Comparison of ENCODE assay signal across 9 mouse cellular contexts in genomic region chr9:117250831-117251165, GRCm38 (mm10).
DNase-seq lines count a peak whose midpoint lies in the region; ATAC-seq lines count a peak whose summit lies in the region.
"Had no signal": no experiment of that assay in that cellular context is flagged by ENCODE, and none has a peak within 500 bp of the region (broad histone marks: within the 10 kb centered on the region; RNA-seq: fewer than 3 reads in every experiment).

No protein-coding gene starts in this region.

- no peak for ATAC-seq in kidney, embryonic 16.5 days (ENCODE audit: low FRiP score, low TSS enrichment)
- no peak for ATAC-seq in neural tube, embryonic 12.5 days (ENCODE audit: low FRiP score, low read depth)

- DNase-seq in kidney, adult 8-10 months = no peak
- DNase-seq in forebrain, embryonic 10.5 days (ENCODE audit: extremely low spot score, low spot score) = no peak
- DNase-seq in limb, embryonic 10.5 days (ENCODE audit: low spot score) = no peak
- DNase-seq in adipocyte (ENCODE audit: low spot score) = no peak
- no peak for DNase-seq in adrenal gland, postnatal 4 days (ENCODE audit: low spot score in 2 of 2)
- no peak for DNase-seq in cerebellum, postnatal 36 days
- DNase-seq: cerebellum, adult 8-10 months had no signal

- H3K27ac ChIP-seq in kidney, embryonic 16.5 days (ENCODE audit: low read length) = peak overlapping the region; percentile 89
- H3K27ac ChIP-seq in forebrain, embryonic 10.5 days = peak overlapping the region; percentile 83
- H3K27ac ChIP-seq in limb, embryonic 10.5 days = peak overlapping the region; percentile 91
- H3K27ac ChIP-seq in neural tube, embryonic 12.5 days = 0 out of 2 replicates have a peak overlapping the region, but pooled peaks have one; percentile 6

- 12% methylated on average over 2 of the region's 2 CpGs for WGBS in kidney, embryonic 16.5 days
- 10% methylated on average over 2 of the region's 2 CpGs for WGBS in forebrain, embryonic 10.5 days
- 2% methylated on average over 2 of the region's 2 CpGs for WGBS in limb, embryonic 10.5 days
- 4% methylated on average over 2 of the region's 2 CpGs for WGBS in neural tube, embryonic 12.5 days

- no peaks in the 10 kb centered on the region for H3K9me3 ChIP-seq in kidney, embryonic 16.5 days (ENCODE audit: low read length)
- no peaks in the 10 kb centered on the region for H3K9me3 ChIP-seq in forebrain, embryonic 10.5 days
- H3K9me3 ChIP-seq in limb, embryonic 10.5 days (replicated peaks) = no peaks in the 10 kb centered on the region
- H3K9me3 ChIP-seq in neural tube, embryonic 12.5 days = no peaks in the 10 kb centered on the region

- H3K4me2 ChIP-seq in kidney, embryonic 16.5 days (replicated peaks; ENCODE audit: low read depth, low read length) = peak overlapping the region; percentile 73
- peak overlapping the region; percentile 75 for H3K4me2 ChIP-seq in neural tube, embryonic 12.5 days (replicated peaks)

- H3K4me3 ChIP-seq in kidney, embryonic 16.5 days (ENCODE audit: low read length) = peak overlapping the region; percentile 60
- peak overlapping the region; percentile 58 for H3K4me3 ChIP-seq in forebrain, embryonic 10.5 days
- H3K4me3 ChIP-seq in limb, embryonic 10.5 days = peak overlapping the region; percentile 65
- peak overlapping the region; percentile 60 for H3K4me3 ChIP-seq in neural tube, embryonic 12.5 days

- peak overlapping the region; percentile 73 for H3K9ac ChIP-seq in kidney, embryonic 16.5 days (replicated peaks; ENCODE audit: low read length)
- H3K9ac ChIP-seq in neural tube, embryonic 12.5 days = peak overlapping the region; percentile 66

- no peaks in the 10 kb centered on the region for H3K27me3 ChIP-seq in kidney, embryonic 16.5 days (ENCODE audit: insufficient read depth, low read length)
- peaks cover 50% of the 10 kb centered on the region for H3K27me3 ChIP-seq in forebrain, embryonic 10.5 days (ENCODE audit: poor library complexity, severe bottlenecking)
- no peaks in the 10 kb centered on the region for H3K27me3 ChIP-seq in limb, embryonic 10.5 days (ENCODE audit: low read depth, poor library complexity, severe bottlenecking)
- H3K27me3 ChIP-seq in neural tube, embryonic 12.5 days (replicated peaks) = no peaks in the 10 kb centered on the region

- H3K4me1 ChIP-seq in kidney, embryonic 16.5 days (ENCODE audit: insufficient read depth, low read length) = peaks cover 54% of the 10 kb centered on the region
- H3K4me1 ChIP-seq in forebrain, embryonic 10.5 days = peaks cover 46% of the 10 kb centered on the region
- peaks cover 62% of the 10 kb centered on the region for H3K4me1 ChIP-seq in limb, embryonic 10.5 days
- H3K4me1 ChIP-seq in neural tube, embryonic 12.5 days = peaks cover 22% of the 10 kb centered on the region

- no peaks in the 10 kb centered on the region for H3K36me3 ChIP-seq in kidney, embryonic 16.5 days (ENCODE audit: insufficient read depth, low read length)
- no peaks in the 10 kb centered on the region for H3K36me3 ChIP-seq in forebrain, embryonic 10.5 days (replicated peaks)
- no peaks in the 10 kb centered on the region for H3K36me3 ChIP-seq in limb, embryonic 10.5 days
- no peaks in the 10 kb centered on the region for H3K36me3 ChIP-seq in neural tube, embryonic 12.5 days

Comparison
In these comparisons a context has a peak if more than half of its experiments do, and no peak if none do; other contexts are left out.
1. H3K27ac ChIP-seq: peak in every context shown above with its lines; median percentile 91 in limb, embryonic 10.5 days; 89 in kidney, embryonic 16.5 days; 83 in forebrain, embryonic 10.5 days; 6 in neural tube, embryonic 12.5 days.